Mouse (Mus musculus) CD8-positive naive resting alpha-beta T cell, adult 57 days (primary cell): ENCODE measurements around the gene Hdgfl3. TPM values are rescaled to one million over a fixed set of nuclear protein-coding genes. Genes with fewer than 3 reads are reported as not detected.

ENCODE experiments used
- total RNA-seq: library from RNA; stranded (reverse); gene quantifications from one replicate; pipeline ENCODE4 v1.2.4, GENCODE M21; 2023

The Hdgfl3 gene
- 43.1 TPM for total RNA-seq

DNA sequence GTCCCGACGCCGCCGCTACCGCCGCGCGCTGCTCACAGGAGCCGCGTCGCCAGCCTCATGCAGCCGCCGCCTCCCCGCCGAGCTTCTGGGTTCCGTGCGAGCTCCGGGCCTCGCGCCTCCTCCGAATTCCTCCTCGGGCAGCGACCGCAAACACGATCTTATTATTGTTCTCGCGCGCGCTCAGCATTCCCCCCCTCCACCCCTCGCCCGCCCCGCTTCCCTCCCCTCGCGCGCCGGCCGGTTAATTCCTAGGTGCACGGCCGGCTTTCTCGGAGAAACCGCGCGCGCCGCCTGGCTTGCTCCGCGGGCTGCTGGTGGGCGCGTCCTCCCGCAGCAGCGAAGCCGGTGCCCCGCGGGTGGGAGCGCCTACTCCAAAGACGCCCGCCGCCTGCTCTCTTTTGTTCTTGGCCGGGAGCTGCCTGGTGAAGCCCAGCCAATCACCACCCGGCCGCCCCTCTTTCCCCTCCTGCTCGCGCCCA is at the start of gene Hdgfl3:
Hdgfl3 (minus strand) TSS at position 207 of the 479 bp plus-strand sequence.

DNA sequence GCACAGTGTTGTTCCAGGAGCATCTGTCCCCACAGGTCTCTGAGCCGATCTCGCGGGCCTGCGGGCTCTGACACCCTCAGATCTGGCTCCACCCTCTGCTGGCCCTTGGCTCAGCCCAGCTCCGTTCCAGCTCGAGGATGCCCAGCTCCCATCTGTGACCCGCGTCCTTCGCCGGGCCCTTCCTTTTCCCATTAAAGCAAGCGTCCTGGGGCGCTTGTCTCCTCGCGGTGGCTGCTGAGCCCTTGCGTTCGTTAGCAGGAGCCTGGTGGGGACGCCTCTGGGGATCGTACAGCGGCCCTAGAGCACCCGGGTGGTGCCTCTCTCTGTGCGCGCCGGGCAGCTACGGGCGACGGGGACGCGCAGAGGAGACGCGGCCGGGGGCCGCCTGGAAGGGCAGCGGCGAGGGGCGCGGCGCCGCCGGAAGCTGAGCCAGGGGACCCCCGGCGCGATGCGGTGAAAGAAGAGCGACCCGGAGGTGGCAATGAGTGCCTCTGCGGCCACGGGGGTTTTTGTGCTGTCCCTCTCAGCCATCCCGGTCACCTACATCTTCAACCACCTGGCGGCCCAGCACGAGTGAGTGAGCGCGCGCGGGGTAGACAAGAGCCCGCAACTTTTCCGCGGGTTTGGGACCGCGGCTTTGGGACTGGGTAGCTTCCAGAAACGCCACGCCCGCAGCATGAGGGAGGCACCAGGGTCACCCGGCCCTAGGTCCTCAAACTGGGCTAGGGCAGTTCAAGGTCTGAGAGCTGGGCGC is 75.1 kb downstream of the Hdgfl3 start, which contains the start of gene Tm6sf1:
Tm6sf1 (plus strand) TSS at position 34 of the 754 bp plus-strand sequence.

DNA sequence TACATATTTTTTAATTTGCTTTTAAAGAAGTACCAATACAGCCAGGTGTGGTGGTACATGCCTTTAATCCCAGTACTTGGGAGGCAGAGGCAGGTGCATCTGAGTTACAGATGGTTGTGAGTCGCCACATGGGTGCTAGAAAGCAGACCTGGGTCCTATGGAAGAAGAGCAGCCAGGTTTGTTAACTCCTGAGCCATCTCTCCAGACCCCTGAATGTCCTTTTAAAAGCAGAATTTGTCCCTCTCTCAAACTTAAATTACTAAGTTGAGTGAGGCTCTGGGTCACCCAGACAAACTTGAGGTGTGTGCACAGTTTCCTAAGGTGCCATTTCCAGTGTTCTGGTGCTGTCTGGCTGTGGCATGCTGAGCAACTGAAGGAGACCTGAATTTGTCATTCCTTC is 78.6 kb downstream of the Hdgfl3 start, which contains the start of gene Gm10160:
Gm10160 (minus strand) TSS at position 101 of the 400 bp plus-strand sequence.

Other genes with a start within 250 kb of the Hdgfl3 start
- gene Homer2, start 226.9 kb downstream of the Hdgfl3 start, total RNA-seq = not detected
- 54.4 TPM for gene Ramac, start 171.5 kb downstream of the Hdgfl3 start, total RNA-seq
- gene 3110040N11Rik, start 145.0 kb downstream of the Hdgfl3 start, total RNA-seq = 24.6 TPM
- gene Btbd1, start 105.0 kb downstream of the Hdgfl3 start, total RNA-seq = 52.2 TPM
- not detected for gene Gm10160, start 78.7 kb downstream of the Hdgfl3 start, total RNA-seq
- 33.5 TPM for gene Tm6sf1, start 75.5 kb downstream of the Hdgfl3 start, total RNA-seq
- gene Bnc1, start 57.8 kb upstream of the Hdgfl3 start, total RNA-seq = not detected
- gene Sh3gl3, start 239.4 kb upstream of the Hdgfl3 start, total RNA-seq = not detected